Mouse (Mus musculus) megakaryocyte progenitor cell, adult 5-6 weeks (primary cell): ENCODE measurements around the gene Adamts7. TPM values are rescaled to one million over a fixed set of nuclear protein-coding genes. Genes with fewer than 3 reads are reported as not detected.

Experiments
- ATAC-seq: replicated peaks from 2 replicates; pipeline ENCODE4 v1.8.0; 2016; ENCODE audit warnings: mild to moderate bottlenecking, moderate TSS enrichment, inconsistent platforms; ENCODE audit not compliant: poor library complexity
- total RNA-seq, 2 experiments: library from RNA; stranded (forward) in 1 of 2; stranded (reverse) in 1 of 2; fragments of 157-497, 149-512 nt in 1 of 2; fragments of 200-1000 nt in 1 of 2; gene quantifications; 2 replicates each; pipeline versions ENCODE4 v1.2.3 to v1.2.4; 2015 to 2017

The Adamts7 gene
- total RNA-seq, 2 experiments from 2014 or later = not detected

DNA sequence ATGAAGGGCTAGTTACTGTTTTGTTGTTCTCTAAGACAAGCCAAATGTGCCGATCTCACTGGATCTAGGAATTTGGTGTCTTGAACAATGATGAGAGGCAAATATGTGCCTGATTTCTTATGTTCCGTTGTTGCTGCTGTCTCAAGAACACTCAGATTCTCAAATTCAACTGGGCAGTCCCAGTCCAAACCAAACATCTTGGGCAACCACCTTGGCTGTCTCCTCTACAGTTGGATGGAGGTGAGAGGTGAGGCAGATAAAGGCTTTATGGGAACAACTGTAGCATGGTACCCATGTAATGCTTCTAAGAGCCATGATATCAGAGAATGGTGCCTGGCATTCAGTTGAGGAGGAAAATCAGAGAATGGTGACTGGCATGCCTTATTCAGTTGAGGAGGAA, 90.3 kb downstream of the Adamts7 start:
- ATAC-seq = no peak

DNA sequence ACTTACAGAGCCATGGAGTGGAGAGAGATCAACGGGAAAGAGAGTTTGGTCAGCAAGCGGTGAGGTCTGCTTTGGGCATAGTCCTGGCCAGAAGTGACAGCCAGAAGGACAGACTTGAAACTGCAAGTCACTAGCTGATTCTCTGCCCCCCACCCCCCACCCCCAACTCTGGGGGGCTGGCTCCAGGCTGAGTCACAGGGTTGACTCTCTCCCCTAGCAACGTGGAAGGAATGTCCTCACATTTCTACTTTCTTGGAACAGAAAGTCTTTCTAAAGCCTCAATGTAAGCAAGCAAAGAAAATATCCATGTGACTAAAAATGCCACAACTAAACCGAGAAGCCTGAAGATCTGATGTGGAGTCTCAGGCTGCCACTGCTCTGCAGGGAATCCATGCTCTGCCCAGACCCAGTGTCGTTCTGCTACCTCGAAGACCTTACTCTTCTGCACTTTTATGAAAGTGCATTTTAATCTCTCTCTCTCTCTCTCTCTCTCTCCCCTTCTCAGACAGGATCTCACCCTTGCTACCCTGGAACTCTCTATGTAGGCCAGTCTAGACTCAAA, 93.1 kb downstream of the Adamts7 start:
- ATAC-seq = no peak

- ATAC-seq = 0 out of 2 replicates have a peak, but pooled peaks have one; percentile 3
Observed at GRCm38 (mm10) chr9:90257220-90257619, 94.4 kb downstream of the Adamts7 start.

Other genes with a start within 250 kb of the Adamts7 start
- gene Ctsh, start 108.9 kb upstream of the Adamts7 start, total RNA-seq (2015) = 78.9 and 96.1 TPM in 2 replicates
- gene Ctsh, start 108.9 kb upstream of the Adamts7 start, total RNA-seq (2017) = 44.7 and 52.8 TPM in 2 replicates
- 366 and 378 TPM in 2 replicates for gene Morf4l1, start 48.3 kb upstream of the Adamts7 start, total RNA-seq (2015)
- 192 and 278 TPM in 2 replicates for gene Morf4l1, start 48.3 kb upstream of the Adamts7 start, total RNA-seq (2017)
- 49.8 and 51.4 TPM in 2 replicates for gene Tbc1d2b, start 107.7 kb downstream of the Adamts7 start, total RNA-seq (2015)
- 46.2 and 56.7 TPM in 2 replicates for gene Tbc1d2b, start 107.7 kb downstream of the Adamts7 start, total RNA-seq (2017)